ENCODE assay signal across 7 mouse cellular contexts in genomic region chr15:9072630-9073029, GRCm38 (mm10). TPM values are rescaled to one million over a fixed set of nuclear protein-coding genes. Genes with fewer than 3 reads are reported as not detected.
DNase-seq lines count a peak whose midpoint lies in the region; ATAC-seq and TF ChIP-seq lines count a peak whose summit lies in the region.

No protein-coding gene starts in this region.

- H3K4me2 ChIP-seq in limb, embryonic 12.5 days: peak overlapping the region; percentile 64

- 45% methylated on average over 5 of the region's 5 CpGs for WGBS in limb, embryonic 12.5 days

- TF ChIP-seq CTCF in E14TG2a.4 (conservative IDR thresholded peaks at IDR 0.05; ENCODE audit: low read length): no peak

- peak overlapping the region; percentile 90 for H3K4me3 ChIP-seq in E14TG2a.4 (replicated peaks; ENCODE audit: low read length)
- peak overlapping the region; percentile 89 for H3K4me3 ChIP-seq in limb, embryonic 12.5 days (replicated peaks)

- peak overlapping the region; percentile 94; the same call in 1 of the 2 replicates for H3K27ac ChIP-seq in limb, embryonic 12.5 days

- DNase-seq in B cell, adult 2 months: peak; percentile 13 to 14
- peak; percentile 71 for DNase-seq in naive thymus-derived CD4-positive, alpha-beta T cell, adult 2 months (ENCODE audit: low read depth)
- no peak for DNase-seq in urinary bladder, postnatal 10 days (ENCODE audit: low spot score)
- DNase-seq in left cerebral cortex, postnatal 4 days: no peak

- peak; percentile 16 for ATAC-seq in granulocyte monocyte progenitor cell, adult 5-6 weeks (replicated peaks; ENCODE audit: poor library complexity, severe bottlenecking)
- ATAC-seq in limb, embryonic 12.5 days (ENCODE audit: insufficient number of reproducible peaks, insufficient read depth, low FRiP score, low TSS enrichment, low read depth): no peak

- H3K36me3 ChIP-seq in E14TG2a.4 (ENCODE audit: insufficient read depth, low read length): peaks cover 19% of the 10 kb centered on the region
- no peaks in the 10 kb centered on the region for H3K36me3 ChIP-seq in limb, embryonic 12.5 days

- no peaks in the 10 kb centered on the region for H3K27me3 ChIP-seq in E14TG2a.4 (ENCODE audit: insufficient read depth, low read length)
- H3K27me3 ChIP-seq in limb, embryonic 12.5 days: no peaks in the 10 kb centered on the region

- peak overlapping the region; percentile 94; the same call in 1 of the 2 replicates for H3K9ac ChIP-seq in limb, embryonic 12.5 days (replicated peaks)

- intact Hi-C loops in left cerebral cortex, postnatal 4 days (cut with DNase I): no loop called here

- H3K4me1 ChIP-seq in E14TG2a.4 (replicated peaks; ENCODE audit: low read depth, low read length): peaks cover 69% of the 10 kb centered on the region
- peaks cover 40% of the 10 kb centered on the region for H3K4me1 ChIP-seq in limb, embryonic 12.5 days (replicated peaks)

- no peaks in the 10 kb centered on the region for H3K9me3 ChIP-seq in E14TG2a.4 (ENCODE audit: low read length)
- H3K9me3 ChIP-seq in limb, embryonic 12.5 days: no peaks in the 10 kb centered on the region

RNA-seq across cellular contexts. Expression of gene Nadk2, which starts 1.6 kb away (rescaled TPM):
- 31.8 and 52.6 TPM in 2 replicates for total RNA-seq in granulocyte monocyte progenitor cell, adult 5-6 weeks (2014; fragmentation: Nextera tagmentation)
- 57.9 and 63.5 TPM in 2 replicates for total RNA-seq in granulocyte monocyte progenitor cell, adult 5-6 weeks (2017)
- polyA plus RNA-seq in limb, embryonic 12.5 days (2016; fragmentation: Nextera tagmentation; extraction: Ambion mirVana): 33.8 and 34.7 TPM in 2 replicates
- 10 to 100 TPM; 28.1 TPM for total RNA-seq in left cerebral cortex, postnatal 4 days (2021)

Comparison
In these comparisons a context has a peak if more than half of its experiments do, and no peak if none do; other contexts are left out.
1. DNase-seq: peak in B cell, adult 2 months (2 of 2) and naive thymus-derived CD4-positive, alpha-beta T cell, adult 2 months (single experiment); none in urinary bladder, postnatal 10 days (single experiment) and left cerebral cortex, postnatal 4 days (single experiment).